Mouse (Mus musculus) G1E (cell line): ENCODE measurements at regions not wholly inside any gene's neighbourhood (a gene's known extent, or its start where the extent isn't known, plus 50 kb on each side); places are given as distances from the start of the nearest gene placed in this dataset.

Source experiments
- ATAC-seq: 2 replicates; pipeline ENCODE4 v1.8.0; 2016; ENCODE audit warnings: mild to moderate bottlenecking; ENCODE audit not compliant: insufficient number of reproducible peaks, poor library complexity, low FRiP score, severe bottlenecking; ENCODE audit errors: extremely low read depth
- DNase-seq: peaks from one replicate; pipeline ENCODE4 v3.0.0; 2012; ENCODE audit warnings: low spot score
- H3K27me3 ChIP-seq: 2 replicates; pipeline ENCODE4 v1.6.1; 2012; ENCODE audit warnings: mild to moderate bottlenecking, low read length, inconsistent platforms; ENCODE audit not compliant: insufficient read depth
- H3K36me3 ChIP-seq: replicated peaks from 2 replicates; pipeline ENCODE3; 2012; ENCODE audit warnings: mild to moderate bottlenecking, inconsistent platforms
- H3K4me1 ChIP-seq: 2 replicates; pipeline ENCODE4 v1.6.1; 2012; ENCODE audit warnings: low read depth, low read length, inconsistent platforms, mixed read lengths; ENCODE audit not compliant: insufficient read depth
- H3K4me3 ChIP-seq: 2 replicates; pipeline ENCODE4 v1.5.1; 2012; ENCODE audit warnings: low read depth, mild to moderate bottlenecking, inconsistent platforms, low read length, moderate library complexity, mixed read lengths
- H3K9me3 ChIP-seq: replicated peaks from 2 replicates; pipeline ENCODE4 v1.6.1; 2012; ENCODE audit warnings: inconsistent platforms
- CTCF ChIP-seq: IDR thresholded peaks from 2 replicates; pipeline ENCODE4 v1.5.1; 2012; ENCODE audit warnings: low read depth, low read length, inconsistent platforms, mixed read lengths
- GATA1 ChIP-seq: IDR thresholded peaks from 2 replicates; pipeline ENCODE4 v1.6.1; 2012; ENCODE audit warnings: borderline replicate concordance, low read length, inconsistent platforms, mixed read lengths
- GATA2 ChIP-seq: IDR thresholded peaks from 2 replicates; pipeline ENCODE4 v1.6.1; 2012; ENCODE audit warnings: low read depth, low read length, inconsistent platforms, borderline replicate concordance
- POLR2AphosphoS5 ChIP-seq: IDR thresholded peaks from 2 replicates; pipeline ENCODE4 v1.6.1; 2012; ENCODE audit warnings: low read depth, low read length, inconsistent platforms; ENCODE audit not compliant: insufficient replicate concordance
- TAL1 ChIP-seq: conservative IDR thresholded peaks from 2 replicates; pipeline ENCODE4 v1.6.1; 2012; ENCODE audit warnings: low read depth, low read length, inconsistent platforms, mixed read lengths

DNA sequence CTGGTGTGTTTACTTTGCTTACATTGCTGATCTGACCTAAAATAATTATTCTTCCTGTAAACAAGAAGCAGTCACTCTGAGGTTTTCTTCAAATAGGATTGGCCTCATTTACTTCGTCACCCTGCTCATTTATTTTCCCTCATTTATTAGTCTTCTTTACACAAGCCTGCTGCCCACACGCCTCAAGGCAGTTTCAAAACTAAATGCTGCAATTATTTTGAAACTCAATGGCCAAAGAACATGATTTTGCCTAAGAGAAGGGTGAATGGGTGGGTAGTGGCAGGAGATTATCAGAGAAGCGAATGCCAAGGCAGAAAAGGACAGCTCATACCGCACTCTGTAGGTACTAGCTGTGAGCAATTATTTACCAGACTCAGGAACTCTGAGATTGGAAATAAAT, 227.8 kb downstream of the Hlx start:
- Histone ChIP-seq H3K4me3 (no peak overlapping the region), H3K27me3 (no peaks in the 10 kb centered on the region), H3K4me1 (no peaks in the 10 kb centered on the region), H3K36me3 (no peaks in the 10 kb centered on the region), H3K9me3 (no peaks in the 10 kb centered on the region)
- no peak for DNase-seq
- ATAC-seq, result no peak
- TF ChIP-seq CTCF (no peak), POLR2AphosphoS5 (no peak), GATA2 (no peak), TAL1 (no peak), GATA1 (no peak)

DNA sequence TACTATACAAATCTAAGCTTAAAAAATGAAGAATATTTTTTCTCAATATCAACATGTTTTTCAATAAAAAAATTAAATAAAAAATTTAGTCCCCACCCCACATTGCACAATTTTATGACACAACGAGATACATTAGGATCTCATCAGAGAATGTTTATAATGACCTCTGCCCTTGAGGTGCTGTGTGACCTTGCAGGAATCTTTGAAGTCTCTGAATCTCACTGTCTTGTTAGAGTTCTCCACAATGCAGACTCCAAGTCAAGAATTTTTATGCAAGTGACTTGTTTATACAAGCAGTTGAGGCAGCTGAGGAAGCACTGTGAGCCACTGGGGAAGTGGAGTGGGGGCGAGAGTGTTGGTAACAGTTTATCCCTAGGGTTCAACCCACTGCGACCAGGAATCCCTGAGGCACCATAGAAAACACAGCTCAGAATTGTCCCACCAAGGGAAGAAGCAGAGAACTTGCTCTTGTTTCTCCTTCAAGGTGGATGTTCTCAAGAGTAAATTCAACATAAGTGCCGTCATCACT, 228.5 kb downstream of the Hlx start:
- H3K36me3 ChIP-seq, result no peaks in the 10 kb centered on the region
- ATAC-seq (no peak), DNase-seq (no peak)
- TF ChIP-seq GATA2, result no peak
- TF ChIP-seq TAL1, result no peak
- no peak for TF ChIP-seq POLR2AphosphoS5
- no peak for TF ChIP-seq GATA1
- TF ChIP-seq CTCF, result no peak
- no peaks in the 10 kb centered on the region for H3K27me3 ChIP-seq
- no peaks in the 10 kb centered on the region for H3K9me3 ChIP-seq
- H3K4me3 ChIP-seq, result no peak overlapping the region
- no peaks in the 10 kb centered on the region for H3K4me1 ChIP-seq

GRCm38 (mm10) chr1:184500702-184501101, 231.7 kb downstream of the Hlx start:
- no peak for ATAC-seq
- TF ChIP-seq GATA2, result no peak
- TF ChIP-seq POLR2AphosphoS5, result no peak
- TF ChIP-seq TAL1, result no peak
- TF ChIP-seq GATA1, result no peak
- no peak for TF ChIP-seq CTCF
- no peak overlapping the region for H3K4me3 ChIP-seq
- DNase-seq, result no peak
- no peaks in the 10 kb centered on the region for H3K27me3 ChIP-seq
- H3K36me3 ChIP-seq, result no peaks in the 10 kb centered on the region
- no peaks in the 10 kb centered on the region for H3K9me3 ChIP-seq
- no peaks in the 10 kb centered on the region for H3K4me1 ChIP-seq

GRCm38 (mm10) chr1:184498909-184499525, 233.4 kb downstream of the Hlx start:
- DNase-seq (no peak), ATAC-seq (no peak)
- TF ChIP-seq TAL1 (no peak), POLR2AphosphoS5 (no peak), CTCF (no peak), GATA2 (no peak), GATA1 (no peak)
- Histone ChIP-seq H3K4me1 (no peaks in the 10 kb centered on the region), H3K9me3 (no peaks in the 10 kb centered on the region), H3K27me3 (no peaks in the 10 kb centered on the region), H3K4me3 (no peak overlapping the region), H3K36me3 (no peaks in the 10 kb centered on the region)

DNA sequence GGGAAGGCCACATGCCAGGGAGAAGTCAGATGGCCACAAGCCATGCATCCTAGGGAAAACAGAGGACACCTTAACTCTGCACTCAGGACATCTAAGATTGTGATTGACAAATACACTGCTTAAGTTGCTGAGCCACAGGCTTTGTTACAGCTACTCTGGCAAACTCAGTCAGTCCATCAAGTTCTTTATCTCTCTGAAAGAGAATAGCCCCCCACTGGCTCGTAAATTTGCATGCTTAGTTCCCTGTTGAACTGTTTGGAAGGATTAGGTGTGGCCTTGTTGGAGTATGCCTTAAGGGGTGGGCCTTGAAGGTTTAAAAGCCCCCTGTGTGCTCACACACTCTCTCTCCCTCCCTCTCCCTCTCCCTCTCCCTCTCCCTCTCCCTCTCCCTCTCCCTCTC, 235.4 kb downstream of the Hlx start:
- DNase-seq (no peak), ATAC-seq (no peak)
- Histone ChIP-seq H3K27me3 (no peaks in the 10 kb centered on the region), H3K9me3 (no peaks in the 10 kb centered on the region), H3K4me1 (no peaks in the 10 kb centered on the region), H3K4me3 (no peak overlapping the region), H3K36me3 (no peaks in the 10 kb centered on the region)
- TF ChIP-seq TAL1 (no peak), CTCF (no peak), GATA2 (no peak)

- H3K9me3 ChIP-seq, result no peaks in the 10 kb centered on the region
- no peaks in the 10 kb centered on the region for H3K27me3 ChIP-seq
- no peaks in the 10 kb centered on the region for H3K36me3 ChIP-seq
- ATAC-seq (no peak), DNase-seq (no peak)
- H3K4me3 ChIP-seq, result no peak overlapping the region
- no peaks in the 10 kb centered on the region for H3K4me1 ChIP-seq
- TF ChIP-seq TAL1 (no peak), CTCF (no peak), GATA2 (no peak), POLR2AphosphoS5 (no peak), GATA1 (no peak)
These were observed 238.6 kb downstream of the Hlx start for GRCm38 (mm10) chr1:184493811-184494210.

DNA sequence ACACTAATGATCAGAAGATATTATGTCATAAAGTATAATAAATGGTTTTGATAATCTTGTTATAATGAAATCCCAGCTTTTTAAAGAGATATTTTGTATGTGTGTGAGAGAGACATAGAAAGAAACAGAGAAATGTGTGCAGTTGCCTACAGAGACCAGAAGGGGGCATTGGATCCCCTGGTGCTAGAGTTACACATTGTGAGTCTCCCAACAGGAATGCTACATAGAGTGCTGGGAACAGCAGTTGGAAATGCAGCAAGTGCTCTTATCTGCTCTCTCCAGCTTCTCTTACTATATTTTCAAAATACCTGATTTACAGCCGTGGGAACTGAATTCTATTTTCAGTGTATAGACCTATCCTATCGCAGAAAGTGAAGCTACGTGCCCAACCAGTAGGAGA, 240.3 kb downstream of the Hlx start:
- no peak for DNase-seq
- Histone ChIP-seq H3K36me3 (no peaks in the 10 kb centered on the region), H3K4me3 (no peak overlapping the region)

More for the DNA sequence above, 240.3 kb downstream of the Hlx start:
- no peaks in the 10 kb centered on the region for H3K9me3 ChIP-seq
- TF ChIP-seq GATA2, result no peak
- TF ChIP-seq CTCF, result no peak
- no peaks in the 10 kb centered on the region for H3K4me1 ChIP-seq
- ATAC-seq, result no peak
- no peaks in the 10 kb centered on the region for H3K27me3 ChIP-seq
